Mouse (Mus musculus): ENCODE measurements around the gene Col23a1.

DNA sequence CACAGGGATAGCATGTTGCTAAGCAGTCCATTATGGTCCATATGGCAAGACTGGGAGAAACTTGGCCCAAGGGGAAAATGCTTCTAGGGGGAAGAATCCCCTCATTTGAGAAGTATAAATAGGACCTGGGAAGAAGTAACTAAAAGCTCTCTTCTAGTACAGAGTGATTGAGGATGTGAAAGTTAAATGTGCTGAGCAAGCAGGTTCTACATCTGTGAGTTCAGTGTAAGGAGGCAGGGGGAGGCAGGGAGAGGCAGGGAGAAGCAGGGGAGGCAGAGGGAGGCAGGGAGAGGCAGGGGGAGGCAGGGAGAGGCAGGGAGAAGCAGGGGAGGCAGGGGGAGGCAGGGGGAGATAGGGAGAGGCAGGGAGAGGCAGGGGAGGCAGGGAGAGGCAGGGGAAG, 59.9 kb downstream of the Col23a1 start:
- TF ChIP-seq CTCF (IDR thresholded peaks at IDR 0.05; ENCODE audit: low read depth), result no peak
- TF ChIP-seq EP300 (IDR thresholded peaks at IDR 0.05; ENCODE audit: low read depth), result no peak

Measured in heart, postnatal 0 days (tissue).